Mouse (Mus musculus): ENCODE data around the gene Vax2.

GRCm38 (mm10) chr6:83743212-83743611 lies 32.1 kb downstream of the Vax2 start:
- TF ChIP-seq CTCF (IDR thresholded peaks at IDR 0.05; ENCODE audit: low read depth) (no peak), EP300 (IDR thresholded peaks at IDR 0.05; ENCODE audit: low read depth) (no peak)
